Mouse (Mus musculus) neural tube, embryonic 13.5 days (tissue): ENCODE measurements around the gene Jakmip3. TPM values are rescaled to one million over a fixed set of nuclear protein-coding genes. Genes with fewer than 3 reads are reported as not detected.

Experiments used
- ATAC-seq: fragments of 200-750 bp; cut with Nextera tagmentation; 2 replicates; pipeline ENCODE4 v1.8.0; 2017; ENCODE audit warnings: low read depth, mild to moderate bottlenecking, moderate TSS enrichment, moderate library complexity
- H3K27ac ChIP-seq: fragments of 300-500 bp; sonication (generic); replicated peaks from 2 replicates; pipeline ENCODE4 v1.5.1; 2015; ENCODE audit warnings: moderate library complexity, mild to moderate bottlenecking, inconsistent platforms
- H3K27me3 ChIP-seq: fragments of 300-500 bp; sonication (generic); 2 replicates; pipeline ENCODE4 v1.6.1; 2015; ENCODE audit warnings: mild to moderate bottlenecking, inconsistent platforms
- H3K36me3 ChIP-seq: fragments of 300-500 bp; sonication (generic); 2 replicates; pipeline ENCODE4 v1.6.1; 2015; ENCODE audit warnings: mild to moderate bottlenecking, inconsistent platforms
- H3K4me1 ChIP-seq: fragments of 300-500 bp; sonication (generic); replicated peaks from 2 replicates; pipeline ENCODE4 v1.6.1; 2015; ENCODE audit warnings: inconsistent platforms
- H3K4me2 ChIP-seq: fragments of 300-500 bp; sonication (generic); 2 replicates; pipeline ENCODE4 v1.6.1; 2015; ENCODE audit warnings: inconsistent platforms, mild to moderate bottlenecking, moderate library complexity
- H3K4me3 ChIP-seq: fragments of 300-500 bp; sonication (generic); 2 replicates; pipeline ENCODE4 v1.5.1; 2015; ENCODE audit warnings: mild to moderate bottlenecking, inconsistent platforms
- H3K9ac ChIP-seq: fragments of 300-500 bp; sonication (generic); 2 replicates; pipeline ENCODE4 v1.6.1; 2015; ENCODE audit warnings: moderate library complexity, mild to moderate bottlenecking, inconsistent platforms
- H3K9me3 ChIP-seq: fragments of 300-500 bp; sonication (generic); 2 replicates; pipeline ENCODE4 v1.6.1; 2016; ENCODE audit warnings: inconsistent platforms
- WGBS: fragments of 180-500 bp; shearing (Covaris S2); methylation state at CpG from one replicate; pipeline ENCODE4 v1.1.7; 2015; 5-methylcytosine and 5-hydroxymethylcytosine counted together
- polyA plus RNA-seq: library from polyadenylated mRNA; unstranded; fragments of >200 nt; fragmentation: Nextera tagmentation; extraction: Ambion mirVana; gene quantifications from 2 replicates; pipeline ENCODE4 v1.2.1, GENCODE M21; 2015

Jakmip3 gene
- polyA plus RNA-seq, 1 experiment from 2014 or later, result 5.1 TPM

- H3K27ac ChIP-seq, result no peak overlapping the region
- WGBS, result 87% methylated on average over 7 of the region's 7 CpGs
- no peak overlapping the region for H3K9ac ChIP-seq
- no peak for ATAC-seq
- H3K4me2 ChIP-seq, result no peak overlapping the region
- peaks cover 3% of the 10 kb centered on the region; the same call in 1 of the 2 replicates for H3K4me1 ChIP-seq
- H3K4me3 ChIP-seq, result no peak overlapping the region
- peaks cover 20% of the 10 kb centered on the region for H3K36me3 ChIP-seq
- no peaks in the 10 kb centered on the region for H3K27me3 ChIP-seq
- H3K9me3 ChIP-seq, result no peaks in the 10 kb centered on the region
These were observed 165.2 kb downstream of the Jakmip3 start for GRCm38 (mm10) chr7:139105705-139106104.

- Histone ChIP-seq H3K36me3 (peaks cover 1% of the 10 kb centered on the region; the same call in 1 of the 2 replicates), H3K4me1 (peaks cover 3% of the 10 kb centered on the region; the same call in 1 of the 2 replicates), H3K4me3 (no peak overlapping the region), H3K27me3 (no peaks in the 10 kb centered on the region), H3K27ac (no peak overlapping the region), H3K9ac (no peak overlapping the region), H3K9me3 (no peaks in the 10 kb centered on the region), H3K4me2 (no peak overlapping the region)
- 82% methylated on average over 9 of the region's 9 CpGs for WGBS
- no peak for ATAC-seq
These were observed 167.5 kb downstream of the Jakmip3 start for GRCm38 (mm10) chr7:139107908-139108650.

DNA sequence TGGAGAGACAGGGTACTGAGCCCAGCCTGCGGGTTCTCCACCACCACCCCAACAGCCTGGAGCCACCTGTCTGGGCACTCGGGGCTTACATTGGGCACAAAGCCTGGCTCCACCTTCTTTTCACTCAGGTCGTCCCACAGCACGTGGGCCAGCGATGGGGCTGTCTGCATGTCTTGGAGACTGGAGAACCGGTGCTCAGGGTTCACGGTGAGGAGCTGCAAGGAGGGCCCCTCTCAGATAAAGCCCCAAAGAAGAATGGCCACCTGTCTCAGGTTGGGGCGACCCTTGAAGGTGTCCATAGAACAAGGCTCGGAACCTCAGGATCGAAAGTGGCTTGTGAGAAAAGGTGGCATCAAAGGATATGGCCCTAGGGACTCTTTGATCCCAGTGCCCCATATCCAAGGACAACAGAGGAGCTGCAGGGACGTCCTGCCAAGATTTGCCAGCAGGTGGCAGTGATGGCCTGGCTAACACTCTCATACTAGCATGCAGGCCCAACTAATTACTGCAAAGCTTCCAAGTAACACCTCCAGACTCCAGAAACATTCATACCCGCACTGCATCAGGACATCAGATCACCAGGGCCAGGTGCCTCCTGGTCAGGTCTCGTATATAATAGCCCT lies 178.7 kb downstream of the Jakmip3 start:
- WGBS, result 48% methylated on average over 13 of the region's 13 CpGs
- Histone ChIP-seq H3K9ac (0 out of 2 replicates have a peak overlapping the region, but pooled peaks have one; percentile 34), H3K4me1 (no peaks in the 10 kb centered on the region)

GRCm38 (mm10) chr7:139119775-139120153 lies 179.2 kb downstream of the Jakmip3 start:
- H3K4me3 ChIP-seq, result no peak overlapping the region
- WGBS, result 71% methylated on average over 2 of the region's 2 CpGs
- no peaks in the 10 kb centered on the region for H3K27me3 ChIP-seq
- H3K27ac ChIP-seq, result no peak overlapping the region
- H3K4me2 ChIP-seq, result no peak overlapping the region
- no peak overlapping the region for H3K9ac ChIP-seq
- ATAC-seq, result 0 out of 2 replicates have a peak, but pooled peaks have one; percentile 61
- H3K36me3 ChIP-seq, result no peaks in the 10 kb centered on the region
- no peaks in the 10 kb centered on the region for H3K9me3 ChIP-seq
- H3K4me1 ChIP-seq, result no peaks in the 10 kb centered on the region

More for the DNA sequence above, 178.7 kb downstream of the Jakmip3 start:
- Histone ChIP-seq H3K9me3 (no peaks in the 10 kb centered on the region), H3K4me2 (no peak overlapping the region), H3K27me3 (no peaks in the 10 kb centered on the region), H3K36me3 (no peaks in the 10 kb centered on the region), H3K4me3 (no peak overlapping the region), H3K27ac (no peak overlapping the region)
- ATAC-seq, result peak; percentile 88

- H3K9me3 ChIP-seq, result no peaks in the 10 kb centered on the region
- no peak overlapping the region for H3K9ac ChIP-seq
- H3K4me1 ChIP-seq, result peaks cover 18% of the 10 kb centered on the region
- H3K27ac ChIP-seq, result no peak overlapping the region
- H3K27me3 ChIP-seq, result no peaks in the 10 kb centered on the region
- H3K4me3 ChIP-seq, result no peak overlapping the region
- no peak for ATAC-seq
- WGBS, result 92% methylated on average over 4 of the region's 4 CpGs
- H3K4me2 ChIP-seq, result no peak overlapping the region
- H3K36me3 ChIP-seq, result no peaks in the 10 kb centered on the region
These were observed 185.4 kb downstream of the Jakmip3 start for GRCm38 (mm10) chr7:139125881-139126280.

DNA sequence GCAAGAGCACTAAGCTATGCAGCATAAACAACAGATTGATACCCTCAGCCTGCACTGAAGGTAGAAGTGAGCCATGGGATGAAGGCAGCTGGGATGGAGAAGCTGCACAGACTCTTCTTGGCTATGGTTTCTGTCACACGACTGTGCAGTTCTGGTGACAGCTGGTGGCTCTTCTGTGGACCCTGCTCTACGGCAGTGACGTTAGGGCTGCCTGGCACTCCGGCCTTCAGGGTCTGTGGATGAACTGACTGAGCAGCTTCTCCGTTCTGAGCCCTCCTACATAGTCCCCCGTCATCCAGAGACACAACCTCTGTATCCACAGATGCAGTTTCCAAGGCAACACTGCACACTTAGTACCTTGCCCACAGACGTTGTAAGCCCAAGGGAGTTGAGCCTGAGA lies 186.0 kb downstream of the Jakmip3 start:
- WGBS, result 72% methylated on average over 7 of the region's 7 CpGs
- H3K9ac ChIP-seq, result no peak overlapping the region
- peaks cover 25% of the 10 kb centered on the region for H3K4me1 ChIP-seq
- no peak for ATAC-seq
- no peak overlapping the region for H3K4me2 ChIP-seq
- no peaks in the 10 kb centered on the region for H3K36me3 ChIP-seq
- H3K4me3 ChIP-seq, result no peak overlapping the region
- H3K27me3 ChIP-seq, result no peaks in the 10 kb centered on the region
- H3K9me3 ChIP-seq, result no peaks in the 10 kb centered on the region
- H3K27ac ChIP-seq, result no peak overlapping the region

- no peak overlapping the region for H3K9ac ChIP-seq
- ATAC-seq, result no peak
- no peaks in the 10 kb centered on the region for H3K9me3 ChIP-seq
- no peaks in the 10 kb centered on the region for H3K36me3 ChIP-seq
- H3K4me3 ChIP-seq, result no peak overlapping the region
- peaks cover 33% of the 10 kb centered on the region for H3K4me1 ChIP-seq
- H3K27ac ChIP-seq, result no peak overlapping the region
- H3K27me3 ChIP-seq, result no peaks in the 10 kb centered on the region
- WGBS, result 87% methylated on average over 4 of the region's 4 CpGs
- H3K4me2 ChIP-seq, result no peak overlapping the region
These were observed 188.5 kb downstream of the Jakmip3 start for GRCm38 (mm10) chr7:139128994-139129393.

DNA sequence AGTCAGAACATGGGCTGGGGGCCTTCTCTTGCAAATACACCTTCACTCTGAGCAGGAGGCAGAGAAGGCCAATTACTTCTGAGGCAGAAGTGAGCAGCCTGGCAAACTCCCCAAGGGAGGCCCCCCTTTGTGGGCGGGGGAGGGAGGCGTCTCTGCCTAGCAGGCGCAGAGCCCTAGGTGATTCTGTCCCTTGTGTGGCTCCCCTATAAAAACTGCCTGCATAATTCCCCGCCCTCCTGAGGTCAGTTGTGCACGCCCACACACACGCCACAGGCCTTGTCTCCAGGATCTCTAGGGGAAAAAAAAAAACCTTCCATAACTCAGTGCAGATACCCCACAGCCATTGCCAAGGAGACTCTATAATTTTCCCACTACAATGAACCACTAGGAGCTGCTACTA lies 189.8 kb downstream of the Jakmip3 start:
- Histone ChIP-seq H3K9me3 (no peaks in the 10 kb centered on the region), H3K36me3 (no peaks in the 10 kb centered on the region), H3K27me3 (no peaks in the 10 kb centered on the region), H3K4me2 (no peak overlapping the region), H3K4me3 (no peak overlapping the region), H3K9ac (no peak overlapping the region), H3K4me1 (peaks cover 37% of the 10 kb centered on the region), H3K27ac (peak overlapping the region; percentile 54)
- WGBS, result 11% methylated on average over 6 of the region's 6 CpGs
- ATAC-seq, result peak; percentile 19; the same call in 1 of the 2 replicates

DNA sequence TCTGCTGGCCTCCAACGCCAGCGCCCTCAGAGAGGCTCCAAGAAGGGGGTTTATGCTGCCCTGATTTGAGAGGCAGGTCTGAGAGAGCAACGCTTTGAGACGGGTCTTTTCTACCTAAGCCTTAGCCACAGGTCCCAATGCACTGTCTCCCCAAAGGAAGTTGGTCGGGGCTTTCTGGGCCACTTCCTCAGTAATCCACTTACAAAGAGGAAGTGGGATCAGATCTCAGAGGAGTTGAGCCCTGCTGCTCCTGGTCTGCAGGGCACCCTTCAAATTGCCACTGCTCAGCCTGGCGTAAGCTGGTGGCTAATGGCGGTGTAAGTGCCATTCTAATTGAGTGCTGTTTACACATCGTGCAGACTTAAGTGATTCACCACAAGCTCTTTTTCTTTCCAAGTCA lies 191.0 kb downstream of the Jakmip3 start:
- no peak overlapping the region for H3K27ac ChIP-seq
- H3K4me3 ChIP-seq, result no peak overlapping the region
- no peak for ATAC-seq
- no peaks in the 10 kb centered on the region for H3K36me3 ChIP-seq
- H3K9me3 ChIP-seq, result no peaks in the 10 kb centered on the region
- H3K4me2 ChIP-seq, result no peak overlapping the region
- H3K27me3 ChIP-seq, result 0 out of 2 replicates have a peak, but pooled peaks cover 4% of the 10 kb centered on the region
- WGBS, result 64% methylated on average over 8 of the region's 8 CpGs
- peaks cover 45% of the 10 kb centered on the region for H3K4me1 ChIP-seq
- H3K9ac ChIP-seq, result no peak overlapping the region

DNA sequence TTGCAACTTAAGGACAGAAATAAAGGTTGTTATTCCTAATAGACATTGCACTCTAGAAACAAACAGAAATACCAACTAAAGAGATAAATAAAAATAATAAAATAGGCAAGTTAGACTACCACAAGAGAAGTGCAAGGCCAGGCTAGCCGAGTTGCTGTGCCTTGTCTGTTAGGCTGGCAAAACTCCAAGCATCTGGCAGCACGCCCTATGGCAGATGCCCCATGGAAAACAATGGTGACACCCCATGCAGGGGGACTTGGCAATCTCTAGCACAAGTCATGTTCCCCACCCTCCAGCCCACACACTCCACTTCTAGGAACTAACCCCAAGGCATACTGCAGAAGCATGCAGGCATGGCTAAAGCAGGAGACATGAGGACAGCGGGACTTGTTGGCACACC lies 192.9 kb downstream of the Jakmip3 start:
- H3K9me3 ChIP-seq, result no peaks in the 10 kb centered on the region
- H3K4me3 ChIP-seq, result no peak overlapping the region
- H3K27ac ChIP-seq, result no peak overlapping the region
- H3K4me1 ChIP-seq, result peaks cover 58% of the 10 kb centered on the region
- no peak overlapping the region for H3K4me2 ChIP-seq
- 54% methylated on average over 3 of the region's 3 CpGs for WGBS
- no peak overlapping the region for H3K9ac ChIP-seq
- H3K27me3 ChIP-seq, result 0 out of 2 replicates have a peak, but pooled peaks cover 4% of the 10 kb centered on the region
- no peak; the same call in 1 of the 2 replicates for ATAC-seq
- no peaks in the 10 kb centered on the region for H3K36me3 ChIP-seq
